Mouse (Mus musculus) kidney, postnatal 10 days (tissue): Measurements from ENCODE around the gene Cd48.
"Not testable (repeated sequence)": the region's sequence is repeated elsewhere in the genome, so short reads cannot be mapped to it uniquely, and the experiment has no call there.

Experiments
- DNase-seq: peaks from one replicate; pipeline ENCODE4 v3.0.0; 2021; ENCODE audit warnings: mixed read lengths

Gene Cd48

DNA sequence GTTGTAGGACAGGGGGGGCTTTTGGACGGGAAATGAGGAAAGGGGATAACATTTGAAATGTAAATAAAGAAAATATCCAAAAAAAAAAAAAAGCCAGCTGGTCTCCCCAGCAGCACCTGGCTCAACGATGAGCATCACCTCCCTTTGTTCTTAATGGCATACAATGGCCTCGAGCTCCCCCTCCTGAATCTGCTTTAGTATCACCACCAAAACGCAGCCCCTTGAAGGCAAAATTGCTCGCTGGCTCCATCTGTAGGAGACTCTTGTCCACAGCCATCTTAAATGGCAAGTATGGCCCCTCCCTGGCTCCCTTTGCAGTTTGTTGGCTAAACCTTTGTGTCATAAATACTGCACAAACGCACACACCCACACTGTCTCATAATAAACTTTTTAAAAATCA, 17.2 kb downstream of the Cd48 start:
- no peak for DNase-seq

DNA sequence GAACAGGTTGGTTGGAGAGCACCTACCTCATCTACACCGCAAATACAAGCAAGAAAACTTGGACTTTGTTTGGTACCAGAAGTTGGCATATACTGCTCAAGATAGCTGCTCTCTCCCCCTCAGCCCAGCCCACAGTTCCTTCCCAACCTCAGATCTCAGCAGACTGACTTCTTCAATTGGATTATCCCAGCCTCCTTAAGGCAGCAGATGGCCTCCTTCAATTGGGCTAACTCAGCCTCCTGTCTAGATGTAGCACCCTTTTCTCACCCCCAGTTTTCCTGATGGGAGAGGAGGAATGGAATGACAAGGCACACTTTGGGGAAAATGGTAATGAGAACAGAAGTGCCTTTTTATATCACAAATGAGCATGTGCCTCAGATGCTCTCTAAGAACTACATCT, 31.9 kb downstream of the Cd48 start:
- DNase-seq, result not testable (repeated sequence)

DNA sequence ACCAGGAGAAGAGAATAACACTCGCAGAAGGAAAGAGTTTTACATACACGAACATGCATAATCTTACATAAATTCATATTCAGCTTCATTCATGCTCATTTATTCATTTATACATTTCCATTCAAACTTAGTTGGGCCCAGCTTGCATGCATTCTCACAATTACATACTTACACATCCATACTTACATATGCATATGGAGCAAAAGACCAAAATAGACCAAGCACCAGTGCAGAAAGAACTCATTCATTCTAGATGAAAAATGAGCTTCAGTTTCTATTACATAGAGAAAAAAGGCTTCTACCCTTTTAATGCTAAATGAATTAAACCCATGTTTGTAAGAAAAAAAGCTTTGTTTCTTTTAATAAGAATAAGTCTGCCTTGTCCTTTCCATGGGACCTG, 33.6 kb downstream of the Cd48 start:
- DNase-seq, result no peak

DNA sequence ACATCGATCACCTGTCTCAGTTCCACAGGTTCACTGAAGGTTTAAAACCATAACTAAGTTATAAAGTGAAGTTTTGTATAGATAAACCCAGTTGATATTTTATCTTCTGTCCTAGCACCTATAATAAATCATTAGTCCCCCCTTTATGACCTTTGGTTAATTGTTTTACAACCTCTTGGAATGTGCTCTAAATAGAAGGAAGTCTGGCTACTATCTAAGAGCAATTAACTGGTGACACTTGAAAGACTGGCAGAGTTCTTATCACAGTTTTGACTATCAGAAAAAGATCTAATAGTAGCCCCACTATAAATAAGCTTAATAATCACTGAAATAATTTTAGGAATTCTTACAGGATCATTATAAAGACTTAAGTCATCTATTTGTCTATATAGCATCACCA, 34.4 kb downstream of the Cd48 start:
- no peak for DNase-seq

DNA sequence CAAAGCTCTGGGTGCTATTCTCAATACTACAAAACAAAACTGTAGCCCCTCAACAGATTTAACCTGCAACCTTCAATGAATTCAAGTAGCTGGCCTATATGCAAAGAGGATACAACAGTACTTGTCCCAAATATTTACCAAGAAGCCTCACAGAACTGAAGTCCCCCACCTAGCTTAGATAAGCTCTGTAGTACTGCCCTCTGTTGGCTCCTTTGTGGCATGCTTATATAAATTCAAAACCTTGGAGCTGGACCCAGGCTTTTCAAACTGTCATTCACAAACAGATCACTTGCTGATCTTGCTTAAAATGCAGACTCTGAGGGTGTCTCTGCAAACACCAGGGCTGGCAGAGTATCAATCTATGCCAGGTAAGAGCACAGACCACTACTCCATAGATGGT, 49.4 kb downstream of the Cd48 start:
- no peak for DNase-seq

DNA sequence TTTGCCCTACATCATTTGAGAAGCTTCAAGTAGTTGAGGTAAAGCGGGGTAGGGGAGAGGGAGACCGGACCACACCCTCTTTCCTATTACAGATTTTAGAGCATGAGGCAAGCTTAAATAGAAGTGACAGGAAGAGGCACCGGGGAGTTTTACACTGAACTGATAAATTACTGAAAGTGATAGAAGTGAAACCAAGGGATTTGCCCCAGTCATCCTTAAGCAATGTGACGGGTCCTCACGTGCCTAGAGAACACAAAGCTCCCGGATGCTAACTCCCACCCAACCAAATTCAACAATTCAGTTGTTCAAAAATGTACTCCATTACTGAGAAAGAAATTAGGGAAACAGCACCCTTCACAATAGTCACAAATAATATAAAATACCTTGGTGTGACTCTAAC, 53.1 kb downstream of the Cd48 start:
- DNase-seq, result no peak

DNA sequence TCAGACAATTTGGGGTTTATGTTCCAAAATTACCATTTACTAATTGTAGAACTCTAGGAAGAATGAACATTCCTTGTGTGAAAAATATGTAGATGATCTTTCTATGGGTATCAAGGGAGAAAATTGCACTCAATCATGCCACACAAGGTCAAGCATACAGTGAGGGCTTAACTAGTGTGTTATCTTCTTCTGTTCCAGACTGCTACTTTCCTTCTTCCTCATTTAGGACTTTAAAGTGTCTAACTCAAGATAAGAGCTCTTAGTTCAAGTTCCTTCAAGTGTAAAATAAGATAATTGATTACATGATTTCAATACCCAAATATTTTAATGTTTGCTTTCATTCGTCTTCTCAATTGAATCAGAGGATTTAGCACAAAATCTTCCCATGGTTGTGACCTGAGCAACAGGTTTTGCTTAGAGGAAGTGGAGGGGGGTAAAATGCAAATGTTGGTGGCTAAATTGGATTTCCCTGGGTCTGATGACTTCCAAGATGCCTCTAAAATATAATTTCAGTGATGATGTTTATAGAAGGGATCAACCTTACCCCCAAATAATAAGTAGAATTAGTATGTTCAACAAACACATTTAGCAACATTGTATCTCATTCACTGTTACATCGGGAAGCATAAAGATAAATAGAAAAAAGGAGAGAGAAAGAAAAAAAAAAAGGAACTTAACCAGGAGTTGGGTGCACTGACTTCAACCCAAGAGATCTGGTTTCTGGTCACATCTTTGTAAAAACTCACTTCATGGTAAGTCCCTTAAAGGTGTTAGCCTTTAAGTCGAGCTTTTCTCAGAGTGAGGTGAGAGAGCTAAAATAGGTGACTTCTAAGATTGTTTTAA, 66.5 kb downstream of the Cd48 start:
- no peak for DNase-seq
